8 mouse cellular contexts compared by ENCODE assay signal in the genomic region with DNA sequence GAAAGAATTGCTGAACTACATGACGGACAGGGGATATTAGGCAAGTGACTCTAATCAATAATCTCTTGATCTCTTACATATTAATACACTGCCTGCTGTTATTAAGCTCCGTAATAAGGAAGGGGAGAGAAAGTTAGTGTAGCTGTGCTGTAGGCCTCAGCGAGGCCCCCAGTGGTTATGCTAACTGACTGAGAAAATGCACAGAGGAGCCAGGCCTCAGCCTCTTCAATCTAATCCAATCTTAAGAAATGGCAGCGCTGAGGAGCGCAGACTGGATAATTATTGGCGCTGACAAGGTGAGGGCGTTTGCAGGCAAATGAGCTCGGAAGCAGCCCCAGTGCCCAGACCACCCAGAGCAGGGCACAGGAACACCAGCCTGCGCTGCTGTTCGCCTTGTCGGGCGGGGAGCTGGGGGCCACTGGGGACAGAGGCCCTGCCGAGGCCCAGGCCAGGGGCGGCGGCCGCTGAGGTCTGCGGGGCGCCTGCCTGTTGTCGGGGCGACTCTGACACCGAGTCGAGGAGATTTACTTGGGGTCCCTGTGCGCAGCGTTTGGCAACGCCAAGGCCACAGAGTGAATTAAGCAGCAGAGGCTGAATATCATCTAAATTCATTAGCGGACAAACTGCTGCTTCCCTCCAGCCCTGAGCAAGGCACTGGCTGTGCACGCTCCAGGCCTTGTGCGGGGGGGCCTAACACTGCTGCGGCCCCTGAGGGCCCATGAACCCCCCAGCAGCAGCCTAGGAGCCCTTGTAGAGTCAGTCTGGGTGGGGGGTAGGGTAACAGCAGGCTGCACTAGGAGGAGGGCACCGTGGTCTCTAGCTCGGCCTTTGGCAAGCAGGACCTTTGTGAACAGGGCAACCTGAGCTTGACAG.
A peak's percentile ranks its signal among the peaks of the same experiment; 100 is the strongest.
DNase-seq lines count a peak whose midpoint lies in the region; ATAC-seq and TF ChIP-seq lines count a peak whose summit lies in the region.
"Had no signal": no experiment of that assay in that cellular context is flagged by ENCODE, and none has a peak within 500 bp of the region (broad histone marks: within the 10 kb centered on the region; RNA-seq: fewer than 3 reads in every experiment).

No protein-coding gene starts in this region.

- ATAC-seq in stomach, embryonic 16.5 days (ENCODE audit: insufficient read depth, low FRiP score) = no peak
- ATAC-seq in stomach, postnatal 0 days (ENCODE audit: low FRiP score, low TSS enrichment) = no peak
- peak; percentile 73 for ATAC-seq in forebrain, embryonic 14.5 days
- ATAC-seq in inflammation-experienced regulatory T-cells, adult 6 months = no peak

- 0 out of 2 replicates have a peak, but pooled peaks cover 3% of the 10 kb centered on the region for H3K4me1 ChIP-seq in stomach, embryonic 16.5 days (ENCODE audit: control insufficient read depth, insufficient read depth, low read length)
- H3K4me1 ChIP-seq in stomach, postnatal 0 days (replicated peaks; ENCODE audit: control insufficient read depth, insufficient read depth) = no peaks in the 10 kb centered on the region
- H3K4me1 ChIP-seq in forebrain, embryonic 14.5 days (ENCODE audit: control insufficient read depth, insufficient read depth, low read length) = peaks cover 14% of the 10 kb centered on the region
- peaks cover 37% of the 10 kb centered on the region for H3K4me1 ChIP-seq in midbrain, embryonic 10.5 days

- H3K9ac ChIP-seq in stomach, embryonic 16.5 days (ENCODE audit: low read length) = 0 out of 2 replicates have a peak overlapping the region, but pooled peaks have one; percentile 11
- no peak overlapping the region for H3K9ac ChIP-seq in stomach, postnatal 0 days (ENCODE audit: low read length)
- peak overlapping the region; percentile 49 for H3K9ac ChIP-seq in forebrain, embryonic 14.5 days (ENCODE audit: low read length)

- 49% methylated on average over 31 of the region's 31 CpGs for WGBS in stomach, embryonic 16.5 days
- 55% methylated on average over 31 of the region's 31 CpGs for WGBS in stomach, postnatal 0 days
- WGBS in forebrain, embryonic 14.5 days = 6% methylated on average over 31 of the region's 31 CpGs
- 16% methylated on average over 31 of the region's 31 CpGs for WGBS in midbrain, embryonic 10.5 days

- no peak for TF ChIP-seq CTCF in stomach, postnatal 0 days (IDR thresholded peaks at IDR 0.05; ENCODE audit: low read depth)

- 0 out of 2 replicates have a peak, but pooled peaks cover 3% of the 10 kb centered on the region for H3K9me3 ChIP-seq in stomach, embryonic 16.5 days (replicated peaks; ENCODE audit: control insufficient read depth, low read length)
- no peaks in the 10 kb centered on the region for H3K9me3 ChIP-seq in stomach, postnatal 0 days (ENCODE audit: control insufficient read depth, low read length)
- H3K9me3 ChIP-seq in forebrain, embryonic 14.5 days (replicated peaks; ENCODE audit: control insufficient read depth, low read length) = no peaks in the 10 kb centered on the region
- no peaks in the 10 kb centered on the region for H3K9me3 ChIP-seq in midbrain, embryonic 10.5 days (replicated peaks)

- H3K27ac ChIP-seq in stomach, embryonic 16.5 days (ENCODE audit: low read length) = no peak overlapping the region
- no peak overlapping the region for H3K27ac ChIP-seq in stomach, postnatal 0 days (replicated peaks)
- peak overlapping the region; percentile 52; the same call in 1 of the 2 replicates for H3K27ac ChIP-seq in forebrain, embryonic 14.5 days (ENCODE audit: low read depth, low read length)
- H3K27ac ChIP-seq in midbrain, embryonic 10.5 days (replicated peaks) = peak overlapping the region; percentile 90

- H3K27me3 ChIP-seq in stomach, embryonic 16.5 days (ENCODE audit: control insufficient read depth, insufficient read depth, low read length) = no peaks in the 10 kb centered on the region
- no peaks in the 10 kb centered on the region for H3K27me3 ChIP-seq in stomach, postnatal 0 days (ENCODE audit: control insufficient read depth, insufficient read depth, low read length)
- H3K27me3 ChIP-seq in forebrain, embryonic 14.5 days (replicated peaks; ENCODE audit: control insufficient read depth, insufficient read depth, low read length) = peaks cover 21% of the 10 kb centered on the region
- peaks cover 31% of the 10 kb centered on the region for H3K27me3 ChIP-seq in midbrain, embryonic 10.5 days (ENCODE audit: low read depth, poor library complexity, severe bottlenecking)

- H3K36me3 ChIP-seq in stomach, embryonic 16.5 days (ENCODE audit: control insufficient read depth, insufficient read depth, low read length) = no peaks in the 10 kb centered on the region
- H3K36me3 ChIP-seq in stomach, postnatal 0 days (ENCODE audit: control insufficient read depth, insufficient read depth, low read length) = no peaks in the 10 kb centered on the region
- H3K36me3 ChIP-seq in forebrain, embryonic 14.5 days (ENCODE audit: control insufficient read depth, insufficient read depth, low read length) = no peaks in the 10 kb centered on the region
- no peaks in the 10 kb centered on the region for H3K36me3 ChIP-seq in midbrain, embryonic 10.5 days

- no peak for DNase-seq in stomach, postnatal 0 days (ENCODE audit: low spot score)
- peak; percentile 75 for DNase-seq in forebrain, embryonic 14.5 days (ENCODE audit: low spot score)
- peak; percentile 53 for DNase-seq in midbrain, embryonic 10.5 days (ENCODE audit: low spot score)
- no peak for DNase-seq in ovary, adult 18-20 months (ENCODE audit: low spot score)
- DNase-seq in cerebellum, postnatal 36 days = no peak
- DNase-seq: adrenal gland, postnatal 25 days had no signal

- no peak overlapping the region for H3K4me3 ChIP-seq in stomach, embryonic 16.5 days (replicated peaks; ENCODE audit: low read length)
- H3K4me3 ChIP-seq in stomach, postnatal 0 days (ENCODE audit: low read depth, low read length) = no peak overlapping the region
- peak overlapping the region; percentile 18 for H3K4me3 ChIP-seq in forebrain, embryonic 14.5 days (ENCODE audit: low read depth, low read length)
- peak overlapping the region; percentile 44 for H3K4me3 ChIP-seq in midbrain, embryonic 10.5 days

- no peak overlapping the region for H3K4me2 ChIP-seq in stomach, embryonic 16.5 days (ENCODE audit: low read depth, low read length)
- H3K4me2 ChIP-seq in stomach, postnatal 0 days (replicated peaks; ENCODE audit: low read depth) = no peak overlapping the region
- peak overlapping the region; percentile 50 for H3K4me2 ChIP-seq in forebrain, embryonic 14.5 days (ENCODE audit: low read length)

- TF ChIP-seq EP300 in stomach, postnatal 0 days (optimal IDR thresholded peaks at IDR 0.05) = no peak

Comparison
In these comparisons a context has a peak if more than half of its experiments do, and no peak if none do; other contexts are left out.
1. H3K27ac ChIP-seq: peak in forebrain, embryonic 14.5 days (single experiment) and midbrain, embryonic 10.5 days (single experiment); none in stomach, embryonic 16.5 days (single experiment) and stomach, postnatal 0 days (single experiment).
2. H3K4me3 ChIP-seq: peak in forebrain, embryonic 14.5 days (single experiment) and midbrain, embryonic 10.5 days (single experiment); none in stomach, embryonic 16.5 days (single experiment) and stomach, postnatal 0 days (single experiment).
3. DNase-seq: peak in forebrain, embryonic 14.5 days (single experiment) and midbrain, embryonic 10.5 days (single experiment); none in stomach, postnatal 0 days (single experiment), ovary, adult 18-20 months (single experiment) and cerebellum, postnatal 36 days (0 of 2).